Mouse (Mus musculus) lung, postnatal 36 days (tissue): Measurements from ENCODE around the gene Eif6.
"Not testable (repeated sequence)": the region's sequence is repeated elsewhere in the genome, so short reads cannot be mapped to it uniquely, and the experiment has no call there.

Experiments
- DNase-seq: peaks from one replicate; pipeline ENCODE4 v3.0.0; 2022; ENCODE audit warnings: mixed read lengths

Gene Eif6

DNA sequence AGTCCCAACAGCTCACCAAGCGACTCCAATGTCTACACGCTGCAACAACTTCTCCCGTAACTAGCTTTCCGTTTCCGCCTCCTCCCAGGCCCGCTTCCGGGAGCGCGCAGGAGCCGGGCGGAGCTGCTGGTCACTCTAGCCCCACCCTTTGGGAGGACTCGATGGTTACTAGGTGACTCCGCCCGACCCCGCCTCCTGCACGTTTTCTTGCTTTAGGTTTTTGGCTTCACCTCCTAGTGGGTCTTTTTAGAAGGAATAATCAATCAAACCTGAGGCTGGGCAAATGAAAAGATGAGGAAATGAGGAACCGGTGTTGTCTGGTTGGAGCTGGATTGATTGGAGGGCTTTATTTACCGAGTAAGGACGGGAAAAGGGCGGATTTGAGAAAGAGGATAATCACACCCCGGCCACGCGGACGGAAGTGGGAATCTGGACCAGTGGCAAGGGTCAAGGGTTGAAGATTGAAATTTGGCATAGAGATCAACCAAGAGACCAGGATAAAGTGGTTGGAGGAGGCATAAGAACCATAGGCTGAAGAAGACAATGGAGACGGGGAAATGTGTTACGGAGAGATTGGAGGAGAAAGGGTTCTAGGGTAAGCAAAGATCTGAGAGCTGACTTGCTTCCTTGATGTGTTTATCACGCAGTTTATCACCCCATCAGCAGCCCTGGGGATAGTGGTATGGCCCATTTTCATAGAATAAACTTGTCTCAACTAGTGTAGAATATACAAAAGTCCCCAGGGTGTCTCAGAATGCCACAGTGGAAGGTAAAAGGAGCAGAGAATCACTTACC, at the start of gene Eif6:
Gene Eif6, minus strand, starts transcription at position 296 of the 795 bp plus-strand sequence.
- DNase-seq, result peak; percentile 95

DNA sequence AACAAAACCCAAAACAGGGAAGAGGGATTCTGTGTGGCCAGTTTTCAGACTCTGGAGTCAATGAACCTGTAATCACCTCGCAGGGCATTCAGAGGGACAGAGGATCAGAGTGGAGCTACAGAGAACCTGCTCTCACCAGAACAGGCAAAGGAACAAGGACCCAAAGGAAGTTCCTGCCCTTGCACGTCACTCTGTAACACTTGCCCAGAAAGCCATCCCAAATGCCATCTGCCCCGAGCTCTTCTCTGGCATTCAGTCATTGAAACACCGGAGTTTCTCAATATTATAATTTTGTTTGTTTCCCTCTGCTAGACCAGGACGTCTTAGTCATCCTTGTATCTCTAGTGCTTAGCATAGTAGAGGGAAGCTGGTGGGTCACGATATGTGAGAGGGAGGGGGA, 46.9 kb upstream of the Eif6 start:
- no peak for DNase-seq

DNA sequence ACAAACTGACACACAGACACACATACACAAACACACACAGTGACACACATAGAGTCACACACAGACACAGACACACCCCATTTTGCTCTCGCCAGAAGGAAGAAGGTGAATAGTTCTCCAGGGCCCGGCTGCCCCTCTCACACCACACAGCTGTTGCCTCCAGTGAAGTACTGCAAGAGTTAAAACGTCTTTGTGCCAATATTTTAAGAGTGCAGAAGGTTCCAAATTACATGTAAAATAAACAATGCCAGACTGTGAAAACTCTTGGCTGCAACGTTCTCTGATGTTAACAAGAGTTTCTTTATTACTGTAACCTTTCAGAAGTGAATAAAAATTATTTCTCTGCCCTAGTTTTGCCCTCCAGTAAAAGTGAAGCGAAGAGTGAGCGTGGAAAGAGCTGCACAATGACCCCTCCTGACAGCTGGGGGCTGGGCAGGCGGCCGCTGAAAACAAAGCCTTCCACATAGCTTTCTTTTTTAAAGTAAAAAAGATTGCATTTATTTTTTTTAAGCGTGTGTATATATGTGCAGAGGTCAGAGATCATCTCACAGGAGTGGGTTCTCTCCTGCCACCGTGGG, 46.3 kb upstream of the Eif6 start:
- no peak for DNase-seq

DNA sequence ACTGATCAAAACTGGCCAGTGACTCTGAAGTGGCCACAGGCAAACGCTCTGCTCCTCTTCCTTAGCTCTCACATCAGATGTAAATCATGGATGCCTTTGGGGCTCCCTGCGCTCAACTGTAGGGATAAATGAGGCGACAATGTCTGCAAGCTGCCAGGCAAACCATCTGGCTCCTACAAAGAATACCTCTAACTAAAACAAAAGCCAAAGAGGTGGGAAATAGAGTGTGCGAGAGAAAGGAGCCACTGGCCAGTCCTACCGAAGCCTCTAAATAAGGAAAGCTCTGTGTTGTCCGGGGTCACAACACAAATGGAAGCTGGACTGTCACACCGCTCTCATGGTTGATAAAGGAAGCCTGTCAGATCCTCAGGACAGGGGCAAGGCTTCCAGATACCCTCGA, 45.8 kb upstream of the Eif6 start:
- no peak for DNase-seq

DNA sequence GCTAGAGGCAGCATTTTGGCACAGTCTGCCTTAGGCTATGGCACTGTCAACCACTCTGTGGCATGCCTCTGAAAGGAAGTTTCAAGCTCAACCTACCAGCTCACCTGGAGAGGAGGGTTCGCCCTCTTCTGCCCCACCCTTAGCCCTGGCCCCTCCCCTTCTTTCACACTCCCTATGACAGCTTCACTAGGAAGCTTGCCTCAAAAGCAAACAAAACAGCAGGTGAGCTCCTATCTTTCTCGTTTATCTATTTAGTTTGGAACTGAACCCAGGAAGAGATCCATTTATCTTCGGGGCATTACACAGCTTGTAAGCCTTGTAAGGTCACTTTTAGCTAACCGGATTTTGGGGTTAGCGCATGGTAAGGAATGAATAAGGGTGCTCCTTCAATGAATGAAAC, 43.0 kb upstream of the Eif6 start:
- no peak for DNase-seq

DNA sequence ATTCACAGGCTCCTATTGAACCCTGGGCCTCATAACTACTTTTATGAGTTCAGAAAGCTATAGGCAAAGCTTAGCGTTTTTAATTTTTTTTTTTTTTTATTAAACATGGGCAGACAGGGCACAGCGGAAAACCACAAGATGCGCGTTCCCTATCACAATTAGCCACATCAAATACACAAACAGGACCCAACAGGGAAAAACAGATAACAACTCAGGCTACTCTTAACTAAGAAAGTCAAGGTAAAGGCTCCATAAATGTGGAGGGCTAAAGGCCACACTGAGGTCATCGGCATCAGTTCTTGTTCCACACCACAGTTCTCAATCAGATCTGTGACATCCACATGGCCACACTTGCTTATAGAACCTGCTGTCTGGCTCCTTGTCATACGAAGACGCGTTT, 41.6 kb upstream of the Eif6 start:
- no peak for DNase-seq

DNA sequence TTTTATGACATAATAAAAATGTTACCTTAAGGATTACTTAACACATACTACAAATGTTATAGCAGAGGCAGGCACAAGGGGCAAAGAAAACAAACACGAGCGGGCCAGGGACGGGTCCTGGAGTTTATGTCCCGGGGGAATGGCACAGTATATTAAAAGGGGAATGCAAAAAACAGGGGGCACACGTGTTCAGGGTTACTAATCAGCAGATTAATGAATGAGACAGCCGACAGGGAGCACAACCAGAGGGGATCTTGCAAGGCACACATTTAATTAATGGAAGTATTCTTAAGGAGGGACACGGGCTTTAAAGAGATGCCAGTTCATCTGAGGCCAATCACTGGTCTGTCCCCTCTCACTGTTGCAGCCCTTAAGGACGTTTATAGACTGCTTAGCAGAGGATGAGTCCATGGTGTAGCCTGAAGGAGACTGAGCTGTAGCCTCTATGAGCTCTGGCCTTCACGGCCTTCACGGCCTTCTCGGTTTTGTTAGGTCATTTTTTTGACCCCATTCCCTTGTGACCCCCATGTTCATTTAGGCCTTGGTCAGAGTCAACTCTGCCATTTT, 36.7 kb upstream of the Eif6 start:
- no peak for DNase-seq

DNA sequence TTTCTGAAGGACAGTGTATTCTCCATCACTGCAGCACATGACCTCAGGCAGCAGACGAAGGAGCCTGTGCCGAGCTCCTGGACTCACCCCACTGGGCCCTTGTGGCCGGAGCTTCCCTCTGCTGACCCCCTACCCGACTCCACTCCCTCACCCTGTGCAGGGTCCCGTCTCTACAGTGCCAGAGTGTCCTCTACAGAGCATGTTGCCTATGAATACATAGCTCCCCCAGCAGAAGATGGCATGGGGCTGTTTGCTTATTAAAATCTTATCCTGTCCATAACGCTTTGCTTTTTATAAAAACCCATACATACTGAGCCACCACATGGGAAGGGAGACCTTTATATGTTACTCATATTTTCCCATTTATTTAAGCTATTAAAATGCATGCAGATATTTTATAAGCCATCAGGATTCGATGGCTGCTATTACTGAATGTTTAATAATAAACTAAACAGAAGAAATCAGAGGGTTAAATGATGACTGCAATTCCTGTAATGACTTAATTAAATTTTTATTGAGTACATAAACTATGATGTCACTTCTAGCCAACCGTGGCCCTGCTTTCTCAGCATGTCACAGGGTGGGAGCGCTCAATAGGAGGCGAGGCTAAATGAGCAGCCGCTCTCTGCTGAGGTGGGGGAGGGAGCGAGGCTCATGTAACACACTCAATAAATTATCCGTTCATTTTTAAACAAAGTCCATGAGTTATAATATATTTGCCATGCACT, 36.0 kb upstream of the Eif6 start:
- no peak for DNase-seq

DNA sequence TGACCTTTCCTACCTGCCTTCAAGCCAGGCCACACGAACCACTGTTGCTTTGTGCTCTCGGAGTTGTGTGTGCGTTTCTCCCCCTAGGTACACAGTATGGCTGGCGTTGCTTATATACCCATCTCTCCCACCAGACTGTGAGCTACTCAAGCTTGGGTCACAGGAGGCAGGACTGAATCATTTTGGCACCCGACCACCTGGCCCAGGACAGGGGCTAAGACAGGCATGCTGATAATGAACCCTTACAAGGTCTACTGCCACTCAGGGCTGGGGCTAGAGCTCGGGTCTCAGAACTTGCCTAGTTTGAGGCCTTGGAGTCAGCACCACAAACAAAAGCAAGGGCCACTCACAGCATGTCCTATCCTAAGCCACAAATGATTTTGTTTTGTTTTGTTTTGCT, 34.9 kb upstream of the Eif6 start:
- no peak for DNase-seq

DNA sequence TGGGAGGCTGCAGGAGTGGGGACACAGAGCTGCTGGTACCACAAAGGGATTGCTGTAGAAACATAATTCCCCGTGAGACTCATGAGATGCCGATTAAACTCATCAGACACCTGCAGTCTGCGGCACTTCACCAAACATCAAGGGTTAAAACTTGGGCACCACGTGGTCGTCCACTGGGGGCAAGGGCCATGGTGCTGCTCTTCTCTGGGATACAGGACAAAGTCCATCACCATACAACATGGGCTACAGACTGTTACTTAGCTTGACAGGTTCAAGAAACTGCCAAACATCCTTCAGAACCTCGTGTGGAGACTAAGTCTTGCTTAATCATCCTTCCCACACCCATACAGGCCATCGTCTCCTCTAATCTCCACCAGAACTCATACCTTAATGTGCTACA, 33.4 kb upstream of the Eif6 start:
- no peak for DNase-seq

DNA sequence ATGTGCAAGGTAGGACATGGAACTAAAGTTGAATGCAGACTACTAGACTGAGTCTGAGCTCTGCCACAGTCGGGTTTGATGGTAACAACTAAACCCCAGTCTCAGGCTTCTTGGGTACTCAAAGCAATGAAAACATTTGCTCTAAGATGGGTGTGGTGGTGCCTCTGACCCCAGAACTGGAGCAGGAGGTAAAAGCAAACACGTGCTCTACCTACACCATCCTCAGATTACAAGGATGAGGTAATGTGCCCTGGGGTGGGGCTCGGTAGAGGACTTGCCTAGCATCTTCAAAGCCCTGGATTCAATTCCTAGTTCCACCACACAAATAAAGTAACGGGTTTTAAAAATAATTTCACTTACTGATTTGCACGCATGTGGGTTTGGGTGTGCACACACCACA, 25.8 kb upstream of the Eif6 start:
- no peak for DNase-seq

DNA sequence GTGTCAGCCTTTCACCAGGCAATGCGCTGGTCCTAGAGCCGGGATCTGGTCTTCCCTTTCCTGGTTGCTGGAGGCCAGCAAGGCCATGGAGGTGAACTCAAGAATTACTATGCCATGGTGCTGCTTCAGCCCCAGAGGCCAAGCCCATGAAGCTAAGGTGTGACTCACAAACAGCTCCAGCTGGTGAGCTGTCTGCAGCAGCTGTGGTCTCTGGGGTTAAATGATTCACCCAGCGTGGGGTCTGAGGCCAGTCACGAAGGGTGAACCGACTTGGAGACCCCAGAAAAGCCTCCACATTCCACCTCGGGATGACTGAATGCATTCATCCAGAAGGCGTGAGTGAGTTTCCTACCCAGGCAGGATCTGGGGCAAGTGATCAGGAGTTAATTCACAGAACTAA, 23.4 kb upstream of the Eif6 start:
- no peak for DNase-seq

DNA sequence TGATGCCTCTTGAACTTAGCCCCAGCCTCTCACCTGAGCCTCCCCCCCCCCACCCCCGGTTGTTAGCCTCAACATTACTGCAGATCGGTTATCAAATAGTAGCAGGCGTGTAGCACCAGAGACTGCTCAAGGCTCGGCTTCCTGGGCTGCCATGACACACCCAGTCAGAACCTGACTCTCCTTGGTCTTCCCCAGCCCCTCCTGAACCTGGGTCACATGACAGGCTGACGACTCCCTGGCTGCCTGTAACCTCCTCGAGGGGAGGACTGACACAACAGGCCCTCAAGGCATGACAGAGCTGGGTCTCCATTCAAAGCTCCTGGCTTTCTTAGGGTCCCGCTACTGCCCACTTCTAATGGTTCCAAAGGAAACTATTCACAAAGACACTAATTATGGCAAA, 22.7 kb upstream of the Eif6 start:
- DNase-seq, result no peak

DNA sequence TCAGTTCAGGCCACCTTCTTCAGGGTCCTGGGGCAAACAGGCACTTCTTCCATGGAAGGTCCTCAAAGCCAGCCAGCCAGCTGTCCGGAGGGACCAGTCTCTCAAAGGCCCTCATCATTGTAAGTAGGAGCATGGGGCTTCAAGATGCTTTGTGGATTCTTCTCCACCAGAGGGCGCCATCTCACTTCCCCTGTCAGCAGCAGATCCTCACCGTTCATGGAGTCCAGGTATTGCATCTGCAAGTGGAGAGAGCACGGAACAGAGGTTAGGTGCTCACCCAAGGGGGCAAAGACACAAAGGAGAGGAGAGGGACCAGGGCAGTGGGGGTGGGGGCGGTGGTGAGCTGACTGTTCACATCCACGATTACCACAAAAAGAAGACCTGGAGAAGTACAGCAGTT, 21.6 kb upstream of the Eif6 start:
- peak; percentile 88 for DNase-seq

DNA sequence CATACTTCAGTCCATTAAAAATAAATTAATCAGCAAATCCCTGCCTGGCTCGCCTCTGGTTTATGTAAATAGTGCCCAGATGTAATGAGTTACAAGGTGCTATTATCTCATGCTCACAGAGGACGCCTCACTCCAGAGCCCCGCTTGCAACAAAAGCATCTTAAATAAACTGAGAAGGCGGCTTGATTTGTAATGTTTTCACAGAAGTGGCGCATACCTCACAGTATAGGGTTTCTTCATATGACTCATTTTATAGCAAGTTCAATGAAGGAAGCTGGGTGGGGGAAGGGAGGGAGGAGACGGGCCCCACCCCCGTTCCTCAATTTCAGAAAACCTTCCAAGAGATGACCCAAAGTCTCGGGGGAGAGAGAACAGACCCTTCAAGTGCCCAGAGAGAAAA, 20.2 kb upstream of the Eif6 start:
- no peak for DNase-seq

DNA sequence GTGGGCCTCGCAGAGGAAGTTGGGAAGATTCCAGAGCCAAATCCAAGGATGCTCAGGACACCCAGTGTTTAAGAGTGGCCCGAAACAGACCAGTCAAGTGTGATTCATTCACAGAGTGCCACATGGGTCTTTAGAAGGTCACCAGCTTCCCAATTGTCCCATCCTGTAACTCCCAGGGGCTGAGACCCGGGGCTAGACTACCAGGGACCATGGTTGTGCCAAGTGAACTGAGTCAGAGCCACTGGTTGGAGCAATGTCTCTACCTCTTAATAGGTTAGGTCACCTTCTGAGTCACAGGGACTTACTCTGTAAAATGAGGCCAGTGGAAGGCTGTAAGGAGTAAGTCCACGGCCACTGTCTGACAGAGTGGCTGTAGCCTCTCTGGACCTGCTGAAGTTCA, 12.2 kb upstream of the Eif6 start:
- no peak for DNase-seq

DNA sequence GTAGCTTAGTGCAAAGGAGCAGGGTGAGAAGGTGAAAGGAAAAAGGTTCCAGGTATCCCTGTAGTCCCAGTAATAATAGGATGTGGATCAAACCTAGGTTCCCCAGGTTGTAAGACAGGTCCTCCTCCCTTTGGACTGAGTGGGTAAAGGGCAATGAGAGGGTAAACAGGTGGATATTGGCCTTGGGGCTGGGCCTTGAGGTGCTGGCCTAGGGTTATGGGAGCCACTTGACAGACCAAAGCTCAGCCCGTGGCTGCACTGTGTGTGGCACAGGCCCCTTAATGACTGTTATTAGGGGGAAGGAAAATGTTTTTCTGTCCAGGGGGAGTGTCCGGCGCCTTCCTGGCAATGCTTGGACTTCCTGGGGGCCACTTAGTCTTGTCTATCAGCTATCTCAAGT, 11.2 kb upstream of the Eif6 start:
- no peak for DNase-seq

DNA sequence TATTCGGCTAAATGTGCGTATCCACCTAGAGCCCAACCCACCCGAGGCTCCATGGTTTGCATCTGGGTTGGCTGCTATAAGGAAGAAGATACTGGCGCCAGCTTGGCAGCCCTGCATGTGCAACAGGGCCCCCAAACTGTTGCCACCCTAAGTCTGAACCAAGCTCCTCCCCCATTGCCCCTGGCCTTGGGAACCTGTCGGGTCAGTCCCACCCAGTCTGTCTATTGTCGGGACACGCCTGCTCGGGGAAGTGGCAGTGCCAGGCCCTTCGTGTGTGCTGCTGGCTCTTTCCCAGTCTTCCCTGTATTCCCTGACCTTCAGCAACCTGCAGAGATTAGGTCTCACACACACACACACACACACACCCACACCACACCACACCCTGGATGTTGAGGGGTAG, 8.0 kb upstream of the Eif6 start, which contains the start of gene Fam83c:
Gene Fam83c, minus strand, starts transcription at position 123 of the 400 bp plus-strand sequence.
- no peak for DNase-seq

DNA sequence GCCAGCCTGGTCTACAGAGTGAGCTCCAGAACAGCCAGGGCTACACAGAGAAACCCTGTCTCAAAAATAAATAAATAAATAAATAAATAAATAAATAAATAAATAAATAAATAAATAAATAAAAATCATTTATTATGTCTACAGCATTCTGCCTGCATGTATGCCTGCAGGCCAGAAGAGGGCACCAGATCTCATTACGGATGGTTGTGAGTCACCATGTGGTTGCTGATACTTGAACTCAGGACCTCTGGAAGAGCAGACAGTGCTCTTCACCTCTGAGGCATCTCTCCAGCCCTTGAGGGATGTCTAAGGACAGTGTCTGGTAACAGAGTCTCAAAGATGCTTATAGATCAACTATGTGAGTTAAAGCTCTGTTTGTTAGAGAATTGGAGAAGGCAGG, 5.4 kb upstream of the Eif6 start:
- not testable (repeated sequence) for DNase-seq

DNA sequence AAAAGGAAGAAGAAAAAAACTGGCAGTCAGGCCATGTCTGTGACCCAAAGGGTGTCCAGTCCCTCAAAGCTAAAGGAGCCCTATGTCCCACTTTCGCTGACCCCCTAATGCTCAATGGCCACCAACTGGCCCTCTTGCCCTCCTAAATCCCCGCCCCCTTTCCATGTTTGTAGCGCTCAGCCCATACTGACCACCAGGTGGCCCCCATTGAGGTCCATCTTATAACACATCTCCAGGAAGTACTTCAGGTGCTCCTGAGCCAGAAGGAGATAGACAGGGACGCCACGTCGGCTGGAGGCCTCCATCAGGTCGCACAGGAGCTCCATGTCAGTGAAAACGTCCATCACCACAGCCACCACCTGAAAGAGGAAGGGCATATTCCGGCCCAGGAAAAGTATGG, 4.6 kb upstream of the Eif6 start:
- no peak for DNase-seq

DNA sequence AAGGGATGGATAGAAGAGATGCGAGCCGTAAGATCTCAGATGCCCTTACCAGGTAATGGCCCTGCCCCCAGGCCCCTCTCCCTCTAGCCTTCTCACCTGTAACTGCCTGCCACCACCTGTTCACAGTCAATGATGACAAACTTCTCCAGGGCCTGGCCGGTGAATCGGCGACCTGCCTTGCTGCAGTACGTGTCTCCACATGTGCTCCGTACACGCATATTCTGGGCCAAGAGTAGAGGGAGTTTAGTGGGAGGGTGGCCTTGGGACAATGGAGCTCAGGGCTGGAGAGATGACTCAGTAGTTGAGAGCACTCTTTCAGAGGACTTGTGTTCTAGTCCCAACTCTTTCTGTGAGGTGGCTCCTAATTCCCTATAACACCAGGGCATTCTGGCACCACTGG, 4.1 kb upstream of the Eif6 start:
- no peak for DNase-seq

DNA sequence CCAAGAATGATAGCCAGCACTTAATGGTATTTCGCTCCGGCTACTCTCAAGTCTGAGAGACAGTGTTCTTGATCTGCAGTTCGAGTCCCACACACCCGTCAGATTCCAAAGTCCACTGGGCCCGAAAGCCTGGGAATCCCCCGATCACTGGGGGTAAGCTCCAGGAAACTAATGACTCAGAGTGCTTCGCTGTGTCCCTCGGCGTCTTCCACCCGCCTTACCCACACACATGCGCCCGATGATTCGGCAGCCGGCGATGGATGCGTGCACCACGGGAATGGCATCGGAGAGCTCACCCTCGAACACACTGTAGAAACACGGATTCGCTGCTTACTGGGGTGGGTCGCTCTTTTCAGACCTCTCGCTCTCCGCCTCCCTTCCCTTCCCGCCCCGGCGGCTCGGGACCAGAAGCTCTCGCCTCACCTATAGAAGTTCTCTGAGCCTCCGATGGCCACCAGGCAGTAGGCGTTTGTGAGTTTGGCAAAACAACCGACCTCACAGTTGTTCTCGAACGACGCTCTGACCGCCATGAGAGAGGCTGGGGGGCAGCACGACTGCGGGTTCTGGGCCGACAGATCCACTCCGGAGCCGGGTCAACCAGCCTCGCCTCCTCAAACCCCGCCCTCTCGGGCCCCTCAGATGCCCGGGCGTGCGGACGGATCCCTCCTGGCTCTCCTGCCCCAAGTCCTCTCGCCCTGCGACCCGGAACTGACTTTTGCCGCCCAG, 658 bp downstream of the Eif6 start:
- DNase-seq, result no peak

DNA sequence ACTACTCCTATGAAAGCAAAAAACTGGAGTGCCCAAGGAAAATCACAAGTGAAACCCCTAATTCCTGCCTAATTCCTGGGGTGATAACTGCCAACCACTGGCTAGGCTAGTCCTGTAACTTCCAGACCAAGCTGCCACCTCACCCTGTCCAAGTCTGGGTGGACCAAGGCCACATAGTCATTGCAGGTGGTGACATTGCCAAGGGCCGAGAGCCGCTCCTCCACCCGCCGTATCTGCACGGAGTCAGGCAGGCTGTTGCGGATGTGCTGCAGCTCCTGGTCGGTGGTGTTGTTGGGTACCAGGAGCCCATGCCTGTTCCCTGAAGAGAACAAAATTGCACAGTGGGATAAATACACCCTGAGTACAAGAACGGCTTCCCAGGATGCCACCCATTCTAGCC, 3.0 kb downstream of the Eif6 start:
- no peak for DNase-seq
